Mouse (Mus musculus): ENCODE data around the gene Auts2. TPM values are rescaled to one million over a fixed set of nuclear protein-coding genes. Genes with fewer than 3 reads are reported as not detected.

The Auts2 gene
- polyA plus RNA-seq, 1 experiment: 9.2 TPM

- Histone ChIP-seq H3K36me3 (ENCODE audit: control insufficient read depth, insufficient read depth, low read length) (no peaks in the 10 kb centered on the region), H3K27me3 (replicated peaks; ENCODE audit: control insufficient read depth, insufficient read depth, low read length) (no peaks in the 10 kb centered on the region), H3K4me3 (ENCODE audit: insufficient read depth, low read depth, low read length) (no peak overlapping the region), H3K27ac (ENCODE audit: insufficient read depth, low read depth, low read length) (no peak overlapping the region), H3K4me1 (ENCODE audit: control insufficient read depth, insufficient read depth, low read length) (no peaks in the 10 kb centered on the region)
- no peak for DNase-seq
- 53% methylated on average over 6 of the region's 6 CpGs for WGBS
- TF ChIP-seq POLR2A (IDR thresholded peaks at IDR 0.05; ENCODE audit: low read depth, low read length): no peak
- no peak for TF ChIP-seq CTCF (conservative IDR thresholded peaks at IDR 0.05; ENCODE audit: insufficient read depth, insufficient read length, low read depth, low read length)
These were observed 117.3 kb downstream of the Auts2 start for GRCm38 (mm10) chr5:132425792-132426309.

- TF ChIP-seq POLR2A (IDR thresholded peaks at IDR 0.05; ENCODE audit: low read depth, low read length) (no peak), CTCF (conservative IDR thresholded peaks at IDR 0.05; ENCODE audit: insufficient read depth, insufficient read length, low read depth, low read length) (no peak)
- H3K27ac ChIP-seq (ENCODE audit: insufficient read depth, low read depth, low read length): no peak overlapping the region
- no peaks in the 10 kb centered on the region for H3K4me1 ChIP-seq (ENCODE audit: control insufficient read depth, insufficient read depth, low read length)
- 70% methylated on average over 4 of the region's 4 CpGs for WGBS
- no peak overlapping the region for H3K4me3 ChIP-seq (ENCODE audit: insufficient read depth, low read depth, low read length)
- H3K36me3 ChIP-seq (ENCODE audit: control insufficient read depth, insufficient read depth, low read length): no peaks in the 10 kb centered on the region
- DNase-seq: no peak
- no peaks in the 10 kb centered on the region; the same call in 1 of the 2 replicates for H3K27me3 ChIP-seq (replicated peaks; ENCODE audit: control insufficient read depth, insufficient read depth, low read length)
These were observed 132.7 kb downstream of the Auts2 start for GRCm38 (mm10) chr5:132410338-132410852.

- WGBS: 73% methylated on average over 2 of the region's 2 CpGs
- Histone ChIP-seq H3K27me3 (replicated peaks; ENCODE audit: control insufficient read depth, insufficient read depth, low read length) (no peaks in the 10 kb centered on the region), H3K4me3 (ENCODE audit: insufficient read depth, low read depth, low read length) (no peak overlapping the region), H3K36me3 (ENCODE audit: control insufficient read depth, insufficient read depth, low read length) (no peaks in the 10 kb centered on the region), H3K4me1 (ENCODE audit: control insufficient read depth, insufficient read depth, low read length) (no peaks in the 10 kb centered on the region), H3K27ac (ENCODE audit: insufficient read depth, low read depth, low read length) (no peak overlapping the region)
- no peak for DNase-seq
- TF ChIP-seq POLR2A (IDR thresholded peaks at IDR 0.05; ENCODE audit: low read depth, low read length) (no peak), CTCF (conservative IDR thresholded peaks at IDR 0.05; ENCODE audit: insufficient read depth, insufficient read length, low read depth, low read length) (no peak)
These were observed 134.1 kb downstream of the Auts2 start for GRCm38 (mm10) chr5:132408892-132409575.

GRCm38 (mm10) chr5:132400556-132400955 lies 142.6 kb downstream of the Auts2 start:
- no peak for DNase-seq
- Histone ChIP-seq H3K27me3 (replicated peaks; ENCODE audit: control insufficient read depth, insufficient read depth, low read length) (peaks cover 2% of the 10 kb centered on the region; the same call in 1 of the 2 replicates), H3K4me1 (ENCODE audit: control insufficient read depth, insufficient read depth, low read length) (no peaks in the 10 kb centered on the region), H3K4me3 (ENCODE audit: insufficient read depth, low read depth, low read length) (no peak overlapping the region), H3K36me3 (ENCODE audit: control insufficient read depth, insufficient read depth, low read length) (no peaks in the 10 kb centered on the region), H3K27ac (ENCODE audit: insufficient read depth, low read depth, low read length) (no peak overlapping the region)
- 81% methylated on average over 10 of the region's 10 CpGs for WGBS
- TF ChIP-seq POLR2A (IDR thresholded peaks at IDR 0.05; ENCODE audit: low read depth, low read length): no peak
- no peak for TF ChIP-seq CTCF (conservative IDR thresholded peaks at IDR 0.05; ENCODE audit: insufficient read depth, insufficient read length, low read depth, low read length)

GRCm38 (mm10) chr5:132399486-132399885 lies 143.7 kb downstream of the Auts2 start:
- 77% methylated on average over 4 of the region's 4 CpGs for WGBS
- Histone ChIP-seq H3K4me1 (ENCODE audit: control insufficient read depth, insufficient read depth, low read length) (no peaks in the 10 kb centered on the region), H3K36me3 (ENCODE audit: control insufficient read depth, insufficient read depth, low read length) (no peaks in the 10 kb centered on the region), H3K27me3 (replicated peaks; ENCODE audit: control insufficient read depth, insufficient read depth, low read length) (peaks cover 2% of the 10 kb centered on the region; the same call in 1 of the 2 replicates), H3K4me3 (ENCODE audit: insufficient read depth, low read depth, low read length) (no peak overlapping the region), H3K27ac (ENCODE audit: insufficient read depth, low read depth, low read length) (no peak overlapping the region)
- TF ChIP-seq POLR2A (IDR thresholded peaks at IDR 0.05; ENCODE audit: low read depth, low read length): no peak
- TF ChIP-seq CTCF (conservative IDR thresholded peaks at IDR 0.05; ENCODE audit: insufficient read depth, insufficient read length, low read depth, low read length): no peak
- no peak for DNase-seq

GRCm38 (mm10) chr5:132395922-132396321 lies 147.2 kb downstream of the Auts2 start:
- Histone ChIP-seq H3K27ac (ENCODE audit: insufficient read depth, low read depth, low read length) (no peak overlapping the region), H3K36me3 (ENCODE audit: control insufficient read depth, insufficient read depth, low read length) (no peaks in the 10 kb centered on the region), H3K27me3 (replicated peaks; ENCODE audit: control insufficient read depth, insufficient read depth, low read length) (peaks cover 2% of the 10 kb centered on the region; the same call in 1 of the 2 replicates), H3K4me3 (ENCODE audit: insufficient read depth, low read depth, low read length) (no peak overlapping the region), H3K4me1 (ENCODE audit: control insufficient read depth, insufficient read depth, low read length) (peaks cover 8% of the 10 kb centered on the region; the same call in 1 of the 2 replicates)
- TF ChIP-seq POLR2A (IDR thresholded peaks at IDR 0.05; ENCODE audit: low read depth, low read length): no peak
- no peak for TF ChIP-seq CTCF (conservative IDR thresholded peaks at IDR 0.05; ENCODE audit: insufficient read depth, insufficient read length, low read depth, low read length)
- 96% methylated on average over 3 of the region's 3 CpGs for WGBS
- DNase-seq: no peak

Measured in kidney, adult 2 months (tissue).